Mouse (Mus musculus) embryonic facial prominence, embryonic 14.5 days (tissue): ENCODE measurements around the gene Gm45015. TPM values are rescaled to one million over a fixed set of nuclear protein-coding genes. Genes with fewer than 3 reads are reported as not detected.

Experiments
- ATAC-seq: fragments of 200-750 bp; cut with Nextera tagmentation; 2 replicates; pipeline ENCODE4 v1.8.0; 2017; ENCODE audit warnings: low read depth, moderate number of reproducible peaks, moderate TSS enrichment
- DNase-seq: peaks from one replicate; pipeline ENCODE4 v3.0.0-alpha.2; 2015; ENCODE audit warnings: low spot score
- H3K27ac ChIP-seq: fragments of 300-500 bp; sonication (generic); replicated peaks from 2 replicates; pipeline ENCODE4 v1.5.1; 2014; ENCODE audit warnings: low read depth, mild to moderate bottlenecking, low read length, moderate library complexity
- H3K27me3 ChIP-seq: fragments of 300-500 bp; sonication (generic); replicated peaks from 2 replicates; pipeline ENCODE4 v1.6.1; 2014; ENCODE audit warnings: low read length; ENCODE audit not compliant: control insufficient read depth, insufficient read depth
- H3K36me3 ChIP-seq: fragments of 300-500 bp; sonication (generic); 2 replicates; pipeline ENCODE4 v1.6.1; 2014; ENCODE audit warnings: low read length, mixed read lengths; ENCODE audit not compliant: control insufficient read depth, insufficient read depth
- H3K4me1 ChIP-seq: fragments of 300-500 bp; sonication (generic); 2 replicates; pipeline ENCODE4 v1.6.1; 2014; ENCODE audit warnings: antibody characterized with exemption, low read length; ENCODE audit not compliant: control insufficient read depth, insufficient read depth
- H3K4me2 ChIP-seq: fragments of 300-500 bp; sonication (generic); 2 replicates; pipeline ENCODE4 v1.6.1; 2014; ENCODE audit warnings: low read depth, mild to moderate bottlenecking, low read length, moderate library complexity, mixed read lengths
- H3K4me3 ChIP-seq: fragments of 300-500 bp; sonication (generic); 2 replicates; pipeline ENCODE4 v1.5.1; 2014; ENCODE audit warnings: low read depth, mild to moderate bottlenecking, low read length
- H3K9ac ChIP-seq: fragments of 300-500 bp; sonication (generic); 2 replicates; pipeline ENCODE4 v1.6.1; 2014; ENCODE audit warnings: low read depth, mild to moderate bottlenecking, low read length, moderate library complexity, mixed read lengths
- H3K9me3 ChIP-seq: fragments of 300-500 bp; sonication (generic); 2 replicates; pipeline ENCODE4 v1.6.1; 2016; ENCODE audit warnings: low read length; ENCODE audit not compliant: control insufficient read depth
- WGBS: fragments of 180-500 bp; shearing (Covaris S2); extraction: QIAGEN DNeasy Blood & Tissue Kit; methylation state at CpG from one replicate; pipeline ENCODE4 v1.1.7; 2014; 5-methylcytosine and 5-hydroxymethylcytosine counted together
- polyA plus RNA-seq: library from polyadenylated mRNA; unstranded; fragments of >200 nt; fragmentation: Nextera tagmentation; extraction: Ambion mirVana; gene quantifications from 2 replicates; pipeline ENCODE4 v1.2.1, GENCODE M21; 2014

The Gm45015 gene
- polyA plus RNA-seq = not detected in 2 replicates

GRCm38 (mm10) chrX:73336740-73337139, at the start of gene Gm45015:
Gene Gm45015, minus strand, starts transcription at chrX:73336840.
- H3K27me3 ChIP-seq = no peaks in the 10 kb centered on the region; the same call in 1 of the 2 replicates
- DNase-seq = no peak
- H3K4me2 ChIP-seq = no peak within 1 kb of the TSS
- no peak within 1 kb of the TSS for H3K4me3 ChIP-seq
- no peak within 1 kb of the TSS for H3K9ac ChIP-seq
- H3K27ac ChIP-seq = no peak within 1 kb of the TSS
- WGBS = 78% methylated on average over 4 of the region's 4 CpGs
- H3K9me3 ChIP-seq = no peaks in the 10 kb centered on the region
- H3K36me3 ChIP-seq = no peaks in the 10 kb centered on the region
- H3K4me1 ChIP-seq = no peaks in the 10 kb centered on the region
- ATAC-seq = no peak

- Histone ChIP-seq H3K27me3 (no peaks in the 10 kb centered on the region), H3K4me1 (no peaks in the 10 kb centered on the region), H3K36me3 (no peaks in the 10 kb centered on the region), H3K9ac (no peak overlapping the region), H3K27ac (no peak overlapping the region), H3K4me2 (no peak overlapping the region), H3K9me3 (no peaks in the 10 kb centered on the region), H3K4me3 (no peak overlapping the region)
- ATAC-seq (no peak), DNase-seq (no peak)
- 21% methylated on average over 1 of the region's 1 CpGs for WGBS
These were observed 48.3 kb upstream of the Gm45015 start for GRCm38 (mm10) chrX:73384924-73385323.

- H3K36me3 ChIP-seq = no peaks in the 10 kb centered on the region
- no peak overlapping the region for H3K4me2 ChIP-seq
- no peaks in the 10 kb centered on the region for H3K9me3 ChIP-seq
- no peaks in the 10 kb centered on the region for H3K27me3 ChIP-seq
- 54% methylated on average over 6 of the region's 6 CpGs for WGBS
- H3K9ac ChIP-seq = no peak overlapping the region
- no peak overlapping the region for H3K4me3 ChIP-seq
- DNase-seq (peak; percentile 1), ATAC-seq (no peak)
- H3K27ac ChIP-seq = no peak overlapping the region
- H3K4me1 ChIP-seq = no peaks in the 10 kb centered on the region
These were observed 47.8 kb upstream of the Gm45015 start for GRCm38 (mm10) chrX:73384419-73384818.

GRCm38 (mm10) chrX:73363291-73363690, 26.7 kb upstream of the Gm45015 start:
- Histone ChIP-seq H3K36me3 (no peaks in the 10 kb centered on the region), H3K4me2 (no peak overlapping the region), H3K4me1 (no peaks in the 10 kb centered on the region), H3K9ac (no peak overlapping the region), H3K27me3 (no peaks in the 10 kb centered on the region; the same call in 1 of the 2 replicates), H3K27ac (no peak overlapping the region), H3K9me3 (no peaks in the 10 kb centered on the region), H3K4me3 (no peak overlapping the region)
- no peak for DNase-seq
- no peak for ATAC-seq

GRCm38 (mm10) chrX:73356719-73357118, 20.1 kb upstream of the Gm45015 start:
- no peak overlapping the region for H3K4me2 ChIP-seq
- no peak overlapping the region for H3K9ac ChIP-seq
- no peaks in the 10 kb centered on the region for H3K27me3 ChIP-seq
- ATAC-seq = no peak
- H3K9me3 ChIP-seq = 0 out of 2 replicates have a peak, but pooled peaks cover 3% of the 10 kb centered on the region
- H3K4me1 ChIP-seq = no peaks in the 10 kb centered on the region
- peaks cover 31% of the 10 kb centered on the region for H3K36me3 ChIP-seq
- WGBS = 78% methylated on average over 1 of the region's 1 CpGs
- H3K4me3 ChIP-seq = no peak overlapping the region
- peak; percentile 2 for DNase-seq
- H3K27ac ChIP-seq = no peak overlapping the region

- no peak overlapping the region for H3K4me2 ChIP-seq
- H3K9ac ChIP-seq = no peak overlapping the region
- ATAC-seq = no peak
- H3K36me3 ChIP-seq = peaks cover 37% of the 10 kb centered on the region
- no peak for DNase-seq
- 0 out of 2 replicates have a peak, but pooled peaks cover 3% of the 10 kb centered on the region for H3K9me3 ChIP-seq
- no peaks in the 10 kb centered on the region for H3K4me1 ChIP-seq
- no peaks in the 10 kb centered on the region for H3K27me3 ChIP-seq
- H3K4me3 ChIP-seq = no peak overlapping the region
- no peak overlapping the region for H3K27ac ChIP-seq
- WGBS = 89% methylated on average over 2 of the region's 2 CpGs
These were observed 19.5 kb upstream of the Gm45015 start for GRCm38 (mm10) chrX:73356163-73356562.

GRCm38 (mm10) chrX:73344346-73344745, 7.7 kb upstream of the Gm45015 start:
- ATAC-seq (no peak), DNase-seq (no peak)
- Histone ChIP-seq H3K36me3 (no peaks in the 10 kb centered on the region), H3K9me3 (no peaks in the 10 kb centered on the region), H3K27ac (no peak overlapping the region), H3K4me3 (no peak overlapping the region), H3K4me2 (no peak overlapping the region), H3K4me1 (peaks cover 4% of the 10 kb centered on the region; the same call in 1 of the 2 replicates), H3K27me3 (no peaks in the 10 kb centered on the region; the same call in 1 of the 2 replicates), H3K9ac (no peak overlapping the region)
- WGBS = 83% methylated on average over 1 of the region's 1 CpGs

- 67% methylated on average over 1 of the region's 1 CpGs for WGBS
- peak overlapping the region; percentile 60 for H3K4me2 ChIP-seq
- H3K36me3 ChIP-seq = no peaks in the 10 kb centered on the region
- H3K4me3 ChIP-seq = peak overlapping the region; percentile 59
- peaks cover 4% of the 10 kb centered on the region; the same call in 1 of the 2 replicates for H3K4me1 ChIP-seq
- ATAC-seq (no peak), DNase-seq (no peak)
- H3K27ac ChIP-seq = no peak overlapping the region
- H3K9me3 ChIP-seq = no peaks in the 10 kb centered on the region
- H3K9ac ChIP-seq = no peak overlapping the region
- H3K27me3 ChIP-seq = no peaks in the 10 kb centered on the region; the same call in 1 of the 2 replicates
These were observed 7.2 kb upstream of the Gm45015 start for GRCm38 (mm10) chrX:73343802-73344201.
